21 mouse cellular contexts compared by ENCODE assay signal in genomic region chr3:146565065-146565411, GRCm38 (mm10). TPM values are rescaled to one million over a fixed set of nuclear protein-coding genes. Genes with fewer than 3 reads are reported as not detected.
DNase-seq lines count a peak whose midpoint lies in the region; ATAC-seq and TF ChIP-seq lines count a peak whose summit lies in the region.
"Had no signal": no experiment of that assay in that cellular context is flagged by ENCODE, and none has a peak within 500 bp of the region (broad histone marks: within the 10 kb centered on the region; RNA-seq: fewer than 3 reads in every experiment).

No protein-coding gene starts in this region.

- no peaks in the 10 kb centered on the region for H3K27me3 ChIP-seq in forebrain, embryonic 15.5 days
- no peaks in the 10 kb centered on the region for H3K27me3 ChIP-seq in forebrain, embryonic 13.5 days
- H3K27me3 ChIP-seq in hindbrain, embryonic 14.5 days (ENCODE audit: control insufficient read depth, insufficient read depth, low read length): no peaks in the 10 kb centered on the region
- H3K27me3 ChIP-seq in hindbrain, embryonic 12.5 days: no peaks in the 10 kb centered on the region; the same call in 1 of the 2 replicates
- H3K27me3 ChIP-seq: embryonic facial prominence, embryonic 13.5 days had no signal

- no peak overlapping the region for H3K4me2 ChIP-seq in forebrain, embryonic 15.5 days (replicated peaks)
- H3K4me2 ChIP-seq in forebrain, embryonic 13.5 days: no peak overlapping the region
- H3K4me2 ChIP-seq in hindbrain, embryonic 14.5 days (replicated peaks): no peak overlapping the region
- H3K4me2 ChIP-seq in hindbrain, embryonic 12.5 days (replicated peaks): no peak overlapping the region

- peak; percentile 59 for ATAC-seq in forebrain, embryonic 15.5 days (replicated peaks)
- ATAC-seq in forebrain, embryonic 13.5 days: no peak
- no peak for ATAC-seq in hindbrain, embryonic 14.5 days (ENCODE audit: low FRiP score)
- no peak for ATAC-seq in hindbrain, embryonic 12.5 days (ENCODE audit: low FRiP score)
- ATAC-seq: intestine, postnatal 0 days had no signal

- H3K36me3 ChIP-seq in forebrain, embryonic 15.5 days: no peaks in the 10 kb centered on the region
- H3K36me3 ChIP-seq in forebrain, embryonic 13.5 days (ENCODE audit: poor library complexity, severe bottlenecking): no peaks in the 10 kb centered on the region
- no peaks in the 10 kb centered on the region for H3K36me3 ChIP-seq in hindbrain, embryonic 14.5 days (replicated peaks; ENCODE audit: control insufficient read depth, insufficient read depth)
- H3K36me3 ChIP-seq in hindbrain, embryonic 12.5 days: no peaks in the 10 kb centered on the region
- H3K36me3 ChIP-seq: embryonic facial prominence, embryonic 13.5 days; heart, embryonic 10.5 days had no signal

- H3K4me3 ChIP-seq in forebrain, embryonic 15.5 days: no peak overlapping the region
- H3K4me3 ChIP-seq in forebrain, embryonic 13.5 days: no peak overlapping the region
- H3K4me3 ChIP-seq in hindbrain, embryonic 14.5 days (replicated peaks; ENCODE audit: low read length): no peak overlapping the region
- H3K4me3 ChIP-seq in hindbrain, embryonic 12.5 days: no peak overlapping the region
- H3K4me3 ChIP-seq in left cerebral cortex, adult 2 months: no peak overlapping the region
- H3K4me3 ChIP-seq: embryonic facial prominence, embryonic 13.5 days; heart, embryonic 10.5 days had no signal

- no peaks in the 10 kb centered on the region for H3K9me3 ChIP-seq in forebrain, embryonic 15.5 days
- H3K9me3 ChIP-seq in forebrain, embryonic 13.5 days (replicated peaks): no peaks in the 10 kb centered on the region
- no peaks in the 10 kb centered on the region for H3K9me3 ChIP-seq in hindbrain, embryonic 14.5 days (ENCODE audit: control insufficient read depth, low read length)
- no peaks in the 10 kb centered on the region for H3K9me3 ChIP-seq in hindbrain, embryonic 12.5 days (replicated peaks)
- H3K9me3 ChIP-seq: embryonic facial prominence, embryonic 13.5 days; heart, embryonic 10.5 days had no signal

- peaks cover 6% of the 10 kb centered on the region; the same call in 1 of the 2 replicates for H3K4me1 ChIP-seq in forebrain, embryonic 15.5 days
- H3K4me1 ChIP-seq in forebrain, embryonic 13.5 days: 0 out of 2 replicates have a peak, but pooled peaks cover 3% of the 10 kb centered on the region
- H3K4me1 ChIP-seq in hindbrain, embryonic 14.5 days (replicated peaks; ENCODE audit: control insufficient read depth, insufficient read depth, low read length): peaks cover 4% of the 10 kb centered on the region
- H3K4me1 ChIP-seq in hindbrain, embryonic 12.5 days: no peaks in the 10 kb centered on the region

- no peak for TF ChIP-seq POLR2A in brain, embryonic 14.5 days (IDR thresholded peaks at IDR 0.05; ENCODE audit: borderline replicate concordance, extremely low read depth, insufficient read depth, insufficient read length, poor library complexity, severe bottlenecking)

- TF ChIP-seq CTCF in left cerebral cortex, adult 2 months (IDR thresholded peaks at IDR 0.05): no peak
- TF ChIP-seq CTCF in brain, embryonic 14.5 days (IDR thresholded peaks at IDR 0.05; ENCODE audit: borderline replicate concordance, extremely low read depth, insufficient read depth, insufficient read length): no peak

- intact Hi-C loops in left cerebral cortex, adult 2 months (cut with DNase I): loop anchor here (2.0 to 10.0 kb wide), 6 partner anchors 122 to 350 kb away; partner anchors contain the start of gene Samd13

- 91% methylated on average over 1 of the region's 1 CpGs for WGBS in forebrain, embryonic 15.5 days
- 88% methylated on average over 1 of the region's 1 CpGs for WGBS in forebrain, embryonic 13.5 days
- WGBS in hindbrain, embryonic 14.5 days: 87% methylated on average over 1 of the region's 1 CpGs
- WGBS in hindbrain, embryonic 12.5 days: 86% methylated on average over 1 of the region's 1 CpGs

- no peak for DNase-seq in hindbrain, embryonic 14.5 days (ENCODE audit: low spot score)
- no peak for DNase-seq in left cerebral cortex, adult 2 months (ENCODE audit: extremely low spot score in 1 of 2, low spot score in 2 of 2)
- DNase-seq in left cerebral cortex, adult 9 months (ENCODE audit: low spot score in 2 of 2): no peak
- DNase-seq in brain, embryonic 14.5 days (ENCODE audit: low read depth): peak; percentile 9
- DNase-seq: adrenal gland, postnatal 10 days; cerebellum, adult 18-20 months; gastrocnemius, postnatal 10 days; heart, adult 18-20 months had no signal

- H3K27ac ChIP-seq in forebrain, embryonic 15.5 days (replicated peaks): peak overlapping the region; percentile 16; the same call in 1 of the 2 replicates
- H3K27ac ChIP-seq in forebrain, embryonic 13.5 days: no peak overlapping the region
- 0 out of 2 replicates have a peak overlapping the region, but pooled peaks have one; percentile 41 for H3K27ac ChIP-seq in hindbrain, embryonic 14.5 days
- H3K27ac ChIP-seq in hindbrain, embryonic 12.5 days: no peak overlapping the region
- peak overlapping the region; percentile 50 for H3K27ac ChIP-seq in left cerebral cortex, adult 2 months
- H3K27ac ChIP-seq: embryonic facial prominence, embryonic 13.5 days; heart, embryonic 10.5 days had no signal

- H3K9ac ChIP-seq in forebrain, embryonic 15.5 days (replicated peaks): no peak overlapping the region
- no peak overlapping the region for H3K9ac ChIP-seq in forebrain, embryonic 13.5 days
- no peak overlapping the region; the same call in 1 of the 2 replicates for H3K9ac ChIP-seq in hindbrain, embryonic 14.5 days
- no peak overlapping the region for H3K9ac ChIP-seq in hindbrain, embryonic 12.5 days
- H3K9ac ChIP-seq: embryonic facial prominence, embryonic 13.5 days had no signal

RNA-seq across cellular contexts. Expression of gene Uox, which starts 5.2 kb away (rescaled TPM):
- not detected in 2 replicates for polyA plus RNA-seq in forebrain, embryonic 15.5 days (2015; fragmentation: Nextera tagmentation; extraction: Ambion mirVana)
- not detected in 2 replicates for polyA plus RNA-seq in forebrain, embryonic 13.5 days (2015; fragmentation: Nextera tagmentation; extraction: Ambion mirVana)
- polyA plus RNA-seq in hindbrain, embryonic 14.5 days (2014; fragmentation: Nextera tagmentation; extraction: Ambion mirVana): not detected in 2 replicates
- not detected in 2 replicates for polyA plus RNA-seq in hindbrain, embryonic 12.5 days (2016; fragmentation: Nextera tagmentation; extraction: Ambion mirVana)
- total RNA-seq in left cerebral cortex, adult 2 months (2021): under 1 TPM; 0.27 to 0.37 TPM
- not detected in 2 replicates for polyA plus RNA-seq in brain, embryonic 14.5 days (2012; rRNA removed)
- total RNA-seq: heart, adult 18-20 months; heart, postnatal 10 days; heart, postnatal 4 days; MEL had no signal
- polyA plus RNA-seq: C2C12; heart, embryonic 10.5 days; heart, embryonic 14.5 days had no signal

RNA-seq across cellular contexts. Expression of gene Rpf1, which starts 43.8 kb away (rescaled TPM):
- 54.7 and 56.2 TPM in 2 replicates for polyA plus RNA-seq in forebrain, embryonic 15.5 days (2015; fragmentation: Nextera tagmentation; extraction: Ambion mirVana)
- polyA plus RNA-seq in forebrain, embryonic 13.5 days (2015; fragmentation: Nextera tagmentation; extraction: Ambion mirVana): 62.5 and 67.5 TPM in 2 replicates
- 35.4 and 40.7 TPM in 2 replicates for polyA plus RNA-seq in hindbrain, embryonic 14.5 days (2014; fragmentation: Nextera tagmentation; extraction: Ambion mirVana)
- polyA plus RNA-seq in hindbrain, embryonic 12.5 days (2016; fragmentation: Nextera tagmentation; extraction: Ambion mirVana): 55.3 and 61.5 TPM in 2 replicates
- 10 to 100 TPM; 16.9 to 20.7 TPM for total RNA-seq in left cerebral cortex, adult 2 months (2021)
- polyA plus RNA-seq in brain, embryonic 14.5 days (2012; rRNA removed): 33.3 and 38.0 TPM in 2 replicates

RNA-seq across cellular contexts. Expression of gene Dnase2b, which starts 50.4 kb away (rescaled TPM):
- polyA plus RNA-seq in forebrain, embryonic 15.5 days (2015; fragmentation: Nextera tagmentation; extraction: Ambion mirVana): not detected in 2 replicates
- polyA plus RNA-seq in forebrain, embryonic 13.5 days (2015; fragmentation: Nextera tagmentation; extraction: Ambion mirVana): not detected in 2 replicates
- polyA plus RNA-seq in hindbrain, embryonic 14.5 days (2014; fragmentation: Nextera tagmentation; extraction: Ambion mirVana): not detected in 2 replicates
- polyA plus RNA-seq in hindbrain, embryonic 12.5 days (2016; fragmentation: Nextera tagmentation; extraction: Ambion mirVana): not detected in 2 replicates
- not detected for total RNA-seq in left cerebral cortex, adult 2 months (2021)
- not detected in 2 replicates for polyA plus RNA-seq in brain, embryonic 14.5 days (2012; rRNA removed)
- total RNA-seq: gastrocnemius, postnatal 10 days; heart, adult 18-20 months; heart, postnatal 10 days; heart, postnatal 4 days; MEL had no signal
- polyA plus RNA-seq: C2C12; frontal cortex, adult 2 months; heart, embryonic 10.5 days; heart, embryonic 14.5 days; inflammation-experienced regulatory T-cells, adult 6 months; intestine, postnatal 0 days had no signal

Comparison
In these comparisons a context has a peak if more than half of its experiments do, and no peak if none do; other contexts are left out.
1. H3K27ac ChIP-seq: peak in forebrain, embryonic 15.5 days (single experiment), hindbrain, embryonic 14.5 days (single experiment) and left cerebral cortex, adult 2 months (single experiment); none in forebrain, embryonic 13.5 days (single experiment) and hindbrain, embryonic 12.5 days (single experiment).